Mouse (Mus musculus) embryonic facial prominence, embryonic 12.5 days (tissue): ENCODE data around the gene Rxfp2. TPM values are rescaled to one million over a fixed set of nuclear protein-coding genes. Genes with fewer than 3 reads are reported as not detected.

Experiments
- ATAC-seq: fragments of 200-750 bp; cut with Nextera tagmentation; 2 replicates; pipeline ENCODE4 v1.8.0; 2017; ENCODE audit not compliant: insufficient number of reproducible peaks, insufficient read depth, low FRiP score, low TSS enrichment
- H3K27ac ChIP-seq: fragments of 300-500 bp; sonication (generic); 2 replicates; pipeline ENCODE4 v1.5.1; 2016; ENCODE audit warnings: mild to moderate bottlenecking
- H3K27me3 ChIP-seq: fragments of 300-500 bp; sonication (generic); 2 replicates; pipeline ENCODE4 v1.6.1; 2016; ENCODE audit warnings: mild to moderate bottlenecking, moderate library complexity
- H3K36me3 ChIP-seq: fragments of 300-500 bp; sonication (generic); 2 replicates; pipeline ENCODE4 v1.6.1; 2016; ENCODE audit warnings: mild to moderate bottlenecking
- H3K4me1 ChIP-seq: fragments of 300-500 bp; sonication (generic); 2 replicates; pipeline ENCODE4 v1.6.1; 2016
- H3K4me2 ChIP-seq: fragments of 300-500 bp; sonication (generic); replicated peaks from 2 replicates; pipeline ENCODE4 v1.6.1; 2016; ENCODE audit warnings: mild to moderate bottlenecking, moderate library complexity
- H3K4me3 ChIP-seq: fragments of 300-500 bp; sonication (generic); 2 replicates; pipeline ENCODE4 v1.5.1; 2016; ENCODE audit warnings: mild to moderate bottlenecking
- H3K9ac ChIP-seq: fragments of 300-500 bp; sonication (generic); 2 replicates; pipeline ENCODE4 v1.6.1; 2016; ENCODE audit warnings: mild to moderate bottlenecking, moderate library complexity
- H3K9me3 ChIP-seq: fragments of 300-500 bp; sonication (generic); 2 replicates; pipeline ENCODE4 v1.6.1; 2016; ENCODE audit warnings: mild to moderate bottlenecking, moderate library complexity
- WGBS: fragments of 180-500 bp; shearing (Covaris S2); methylation state at CpG from one replicate; pipeline ENCODE4 v1.1.7; 2016; 5-methylcytosine and 5-hydroxymethylcytosine counted together
- polyA plus RNA-seq: library from polyadenylated mRNA; unstranded; fragments of >200 nt; fragmentation: Nextera tagmentation; extraction: Ambion mirVana; gene quantifications from 2 replicates; pipeline ENCODE4 v1.2.1, GENCODE M21; 2016

Rxfp2 gene
- polyA plus RNA-seq, 1 experiment from 2014 or later: 0.41 TPM

- H3K4me1 ChIP-seq: no peaks in the 10 kb centered on the region
- no peaks in the 10 kb centered on the region for H3K36me3 ChIP-seq
- H3K27me3 ChIP-seq: no peaks in the 10 kb centered on the region
- H3K9me3 ChIP-seq: no peaks in the 10 kb centered on the region; the same call in 1 of the 2 replicates
- H3K9ac ChIP-seq: no peak overlapping the region
- no peak overlapping the region for H3K4me3 ChIP-seq
- ATAC-seq: no peak
- H3K4me2 ChIP-seq: no peak overlapping the region
- H3K27ac ChIP-seq: no peak overlapping the region
- WGBS: 73% methylated on average over 2 of the region's 2 CpGs
Measured at GRCm38 (mm10) chr5:150044533-150044932, 26.1 kb downstream of the Rxfp2 start.

DNA sequence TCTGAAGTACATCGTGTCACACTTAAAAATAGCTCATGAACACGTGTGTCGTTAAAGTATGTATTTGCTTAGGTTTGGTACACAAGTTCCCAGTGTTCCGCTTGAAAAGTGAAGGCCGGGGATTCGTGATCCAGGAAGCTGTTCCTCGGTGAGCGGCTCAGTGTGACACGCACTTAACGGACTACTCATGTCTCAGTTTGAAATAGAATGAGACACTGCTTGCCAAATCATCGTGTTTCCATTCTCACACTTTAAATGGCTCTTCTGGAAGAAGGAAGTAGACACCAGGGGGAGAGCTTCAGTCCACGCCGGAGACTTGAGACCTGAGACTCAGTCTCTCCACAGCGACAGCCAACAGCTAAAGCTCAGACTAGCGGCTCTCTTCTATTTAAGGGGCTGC, 28.0 kb downstream of the Rxfp2 start:
- no peak overlapping the region for H3K9ac ChIP-seq
- no peak overlapping the region for H3K27ac ChIP-seq
- WGBS: 80% methylated on average over 15 of the region's 15 CpGs
- no peaks in the 10 kb centered on the region for H3K4me1 ChIP-seq
- no peaks in the 10 kb centered on the region for H3K36me3 ChIP-seq
- H3K27me3 ChIP-seq: no peaks in the 10 kb centered on the region
- H3K9me3 ChIP-seq: no peaks in the 10 kb centered on the region; the same call in 1 of the 2 replicates
- no peak for ATAC-seq
- H3K4me2 ChIP-seq: no peak overlapping the region
- no peak overlapping the region for H3K4me3 ChIP-seq

DNA sequence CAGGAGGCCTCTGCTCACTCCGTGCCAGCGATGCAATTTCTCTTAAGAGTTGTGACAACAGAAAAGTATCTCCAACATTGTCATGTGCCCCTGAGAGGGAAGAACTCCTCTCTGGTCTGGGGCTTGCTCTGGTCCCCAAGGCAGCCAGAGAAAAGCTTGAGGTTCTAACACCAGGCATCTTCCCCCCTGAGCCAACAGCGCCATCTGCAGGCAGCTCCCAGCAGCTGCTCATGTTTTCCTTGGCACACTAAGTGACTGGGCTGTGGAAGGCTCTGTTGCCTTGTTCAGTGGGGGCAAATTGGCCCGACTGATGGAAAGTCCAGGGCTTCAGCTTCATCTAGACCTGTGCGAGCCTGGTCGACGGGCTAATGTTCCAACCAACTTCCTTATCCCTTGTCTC, 31.5 kb downstream of the Rxfp2 start:
- Histone ChIP-seq H3K27me3 (no peaks in the 10 kb centered on the region), H3K4me2 (no peak overlapping the region), H3K4me1 (no peaks in the 10 kb centered on the region), H3K36me3 (no peaks in the 10 kb centered on the region), H3K9me3 (no peaks in the 10 kb centered on the region), H3K27ac (no peak overlapping the region), H3K4me3 (no peak overlapping the region), H3K9ac (no peak overlapping the region)
- WGBS: 52% methylated on average over 7 of the region's 7 CpGs
- ATAC-seq: no peak

- H3K9me3 ChIP-seq: no peaks in the 10 kb centered on the region
- no peak overlapping the region for H3K4me3 ChIP-seq
- no peak overlapping the region for H3K27ac ChIP-seq
- no peaks in the 10 kb centered on the region for H3K27me3 ChIP-seq
- H3K36me3 ChIP-seq: no peaks in the 10 kb centered on the region
- ATAC-seq: no peak
- H3K4me1 ChIP-seq: no peaks in the 10 kb centered on the region
- no peak overlapping the region for H3K4me2 ChIP-seq
- WGBS: 53% methylated on average over 5 of the region's 5 CpGs
- no peak overlapping the region for H3K9ac ChIP-seq
Measured at GRCm38 (mm10) chr5:150051828-150052227, 33.4 kb downstream of the Rxfp2 start.

- Histone ChIP-seq H3K9ac (no peak overlapping the region), H3K27me3 (no peaks in the 10 kb centered on the region), H3K9me3 (no peaks in the 10 kb centered on the region), H3K36me3 (no peaks in the 10 kb centered on the region), H3K4me3 (no peak overlapping the region), H3K4me1 (no peaks in the 10 kb centered on the region), H3K27ac (no peak overlapping the region), H3K4me2 (no peak overlapping the region)
- no peak for ATAC-seq
- 85% methylated on average over 4 of the region's 4 CpGs for WGBS
Measured at GRCm38 (mm10) chr5:150053294-150053693, 34.8 kb downstream of the Rxfp2 start.

- Histone ChIP-seq H3K4me3 (no peak overlapping the region), H3K36me3 (no peaks in the 10 kb centered on the region), H3K9ac (no peak overlapping the region), H3K27me3 (no peaks in the 10 kb centered on the region), H3K4me1 (no peaks in the 10 kb centered on the region), H3K27ac (no peak overlapping the region), H3K4me2 (no peak overlapping the region), H3K9me3 (no peaks in the 10 kb centered on the region)
- ATAC-seq: no peak
- 84% methylated on average over 7 of the region's 7 CpGs for WGBS
Measured at GRCm38 (mm10) chr5:150053956-150054355, 35.5 kb downstream of the Rxfp2 start.

- Histone ChIP-seq H3K4me1 (no peaks in the 10 kb centered on the region), H3K27me3 (no peaks in the 10 kb centered on the region), H3K9ac (no peak overlapping the region), H3K9me3 (no peaks in the 10 kb centered on the region), H3K4me3 (no peak overlapping the region), H3K4me2 (no peak overlapping the region), H3K27ac (no peak overlapping the region), H3K36me3 (no peaks in the 10 kb centered on the region)
- ATAC-seq: no peak
- WGBS: 95% methylated on average over 1 of the region's 1 CpGs
Measured at GRCm38 (mm10) chr5:150055322-150055721, 36.8 kb downstream of the Rxfp2 start.

GRCm38 (mm10) chr5:150056056-150056455, 37.6 kb downstream of the Rxfp2 start:
- no peaks in the 10 kb centered on the region for H3K4me1 ChIP-seq
- no peaks in the 10 kb centered on the region for H3K27me3 ChIP-seq
- no peak for ATAC-seq
- no peak overlapping the region for H3K9ac ChIP-seq
- no peaks in the 10 kb centered on the region for H3K9me3 ChIP-seq
- no peak overlapping the region for H3K27ac ChIP-seq
- WGBS: 75% methylated on average over 5 of the region's 5 CpGs
- H3K4me2 ChIP-seq: no peak overlapping the region
- H3K4me3 ChIP-seq: no peak overlapping the region
- H3K36me3 ChIP-seq: no peaks in the 10 kb centered on the region

DNA sequence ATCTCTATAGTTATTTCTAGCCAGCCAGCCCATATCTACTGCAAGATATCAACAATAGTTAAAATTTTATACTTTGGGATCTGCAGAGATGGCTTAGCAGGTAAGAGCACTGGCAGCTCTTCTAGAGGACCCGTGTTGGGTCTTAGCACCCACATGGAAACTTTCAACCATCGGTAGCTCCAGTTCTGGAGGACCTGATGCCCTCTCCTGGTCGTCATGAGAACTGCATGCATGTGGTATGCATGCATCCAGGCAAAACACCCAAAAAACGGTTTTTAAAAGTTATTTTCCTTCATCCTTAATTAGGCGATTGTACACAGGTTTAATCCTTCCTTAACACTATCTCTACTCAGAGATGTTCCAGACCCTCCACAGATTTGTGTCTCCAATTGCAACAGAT, 40.4 kb downstream of the Rxfp2 start:
- H3K4me3 ChIP-seq: no peak overlapping the region
- no peaks in the 10 kb centered on the region for H3K9me3 ChIP-seq
- H3K27ac ChIP-seq: no peak overlapping the region
- H3K27me3 ChIP-seq: no peaks in the 10 kb centered on the region
- ATAC-seq: no peak
- WGBS: 82% methylated on average over 5 of the region's 5 CpGs
- H3K4me2 ChIP-seq: no peak overlapping the region
- H3K9ac ChIP-seq: no peak overlapping the region
- H3K36me3 ChIP-seq: no peaks in the 10 kb centered on the region
- no peaks in the 10 kb centered on the region for H3K4me1 ChIP-seq

GRCm38 (mm10) chr5:150059466-150059865, 41.0 kb downstream of the Rxfp2 start:
- ATAC-seq: no peak
- Histone ChIP-seq H3K27ac (no peak overlapping the region), H3K9ac (no peak overlapping the region), H3K9me3 (no peaks in the 10 kb centered on the region), H3K36me3 (no peaks in the 10 kb centered on the region), H3K4me1 (no peaks in the 10 kb centered on the region), H3K4me2 (no peak overlapping the region), H3K4me3 (no peak overlapping the region), H3K27me3 (no peaks in the 10 kb centered on the region)
- 91% methylated on average over 9 of the region's 9 CpGs for WGBS

DNA sequence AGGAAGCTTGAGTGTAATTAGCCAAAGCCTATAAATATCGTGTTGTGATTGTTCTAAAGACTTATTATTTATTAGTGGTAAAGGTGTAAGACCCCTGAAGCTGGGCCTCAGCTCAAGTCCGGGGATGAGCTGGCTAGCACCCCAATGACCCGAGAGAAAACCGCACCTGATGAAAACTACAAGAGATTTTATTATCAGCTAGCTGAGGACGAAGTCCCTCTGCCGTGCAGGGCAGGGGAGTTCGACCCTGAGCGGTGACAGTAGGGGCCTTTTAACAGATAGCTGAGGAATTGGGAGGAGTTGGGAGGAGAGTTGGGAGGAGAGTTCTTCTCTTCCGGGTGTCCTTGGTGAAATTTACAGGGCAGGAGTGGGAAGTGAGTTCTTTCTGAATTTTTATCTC, 42.6 kb downstream of the Rxfp2 start:
- Histone ChIP-seq H3K9me3 (no peaks in the 10 kb centered on the region), H3K27ac (no peak overlapping the region), H3K4me1 (no peaks in the 10 kb centered on the region), H3K9ac (no peak overlapping the region), H3K27me3 (no peaks in the 10 kb centered on the region), H3K36me3 (no peaks in the 10 kb centered on the region), H3K4me2 (no peak overlapping the region), H3K4me3 (no peak overlapping the region)
- WGBS: 88% methylated on average over 9 of the region's 9 CpGs
- ATAC-seq: no peak

- 64% methylated on average over 10 of the region's 10 CpGs for WGBS
- H3K36me3 ChIP-seq: no peaks in the 10 kb centered on the region
- H3K4me1 ChIP-seq: no peaks in the 10 kb centered on the region
- H3K9ac ChIP-seq: no peak overlapping the region
- no peak for ATAC-seq
- no peak overlapping the region for H3K4me3 ChIP-seq
- H3K4me2 ChIP-seq: no peak overlapping the region
- H3K27me3 ChIP-seq: no peaks in the 10 kb centered on the region
- no peak overlapping the region for H3K27ac ChIP-seq
- H3K9me3 ChIP-seq: no peaks in the 10 kb centered on the region
Measured at GRCm38 (mm10) chr5:150064286-150064685, 45.8 kb downstream of the Rxfp2 start.

- 22% methylated on average over 10 of the region's 10 CpGs for WGBS
- Histone ChIP-seq H3K4me3 (no peak overlapping the region), H3K27me3 (no peaks in the 10 kb centered on the region), H3K27ac (no peak overlapping the region), H3K9ac (no peak overlapping the region), H3K36me3 (no peaks in the 10 kb centered on the region), H3K4me1 (no peaks in the 10 kb centered on the region), H3K4me2 (no peak overlapping the region), H3K9me3 (no peaks in the 10 kb centered on the region)
- ATAC-seq: no peak
Measured at GRCm38 (mm10) chr5:150070086-150070485, 51.6 kb downstream of the Rxfp2 start.
